Mouse (Mus musculus) neural tube, embryonic 14.5 days (tissue): ENCODE results near the gene Pet100. TPM values are rescaled to one million over a fixed set of nuclear protein-coding genes. Genes with fewer than 3 reads are reported as not detected.

Experiments used
- ATAC-seq: fragments of 200-750 bp; cut with Nextera tagmentation; 2 replicates; pipeline ENCODE4 v1.8.0; 2017; ENCODE audit warnings: low read depth, mild to moderate bottlenecking, moderate TSS enrichment, moderate library complexity
- H3K27ac ChIP-seq: fragments of 300-500 bp; sonication (generic); 2 replicates; pipeline ENCODE4 v1.5.1; 2014; ENCODE audit warnings: low read depth, mild to moderate bottlenecking, control low read depth, low read length, moderate library complexity, mixed read lengths
- H3K27me3 ChIP-seq: fragments of 300-500 bp; sonication (generic); 2 replicates; pipeline ENCODE4 v1.6.1; 2014; ENCODE audit warnings: low read length; ENCODE audit not compliant: control insufficient read depth, insufficient read depth
- H3K36me3 ChIP-seq: fragments of 300-500 bp; sonication (generic); 2 replicates; pipeline ENCODE4 v1.6.1; 2014; ENCODE audit warnings: low read length, mixed read lengths; ENCODE audit not compliant: control insufficient read depth, insufficient read depth
- H3K4me1 ChIP-seq: fragments of 300-500 bp; sonication (generic); 2 replicates; pipeline ENCODE4 v1.6.1; 2014; ENCODE audit warnings: low read length; ENCODE audit not compliant: control insufficient read depth, insufficient read depth
- H3K4me2 ChIP-seq: fragments of 300-500 bp; sonication (generic); 2 replicates; pipeline ENCODE4 v1.6.1; 2014; ENCODE audit warnings: mild to moderate bottlenecking, low read depth, low read length, control low read depth
- H3K4me3 ChIP-seq: fragments of 300-500 bp; sonication (generic); 2 replicates; pipeline ENCODE4 v1.5.1; 2014; ENCODE audit warnings: low read depth, low read length, control low read depth, mixed read lengths
- H3K9ac ChIP-seq: fragments of 300-500 bp; sonication (generic); replicated peaks from 2 replicates; pipeline ENCODE4 v1.6.1; 2014; ENCODE audit warnings: low read depth, mild to moderate bottlenecking, control low read depth, low read length, mixed read lengths
- H3K9me3 ChIP-seq: fragments of 300-500 bp; sonication (generic); 2 replicates; pipeline ENCODE4 v1.6.1; 2016; ENCODE audit warnings: low read length; ENCODE audit not compliant: control insufficient read depth
- WGBS: fragments of 180-500 bp; shearing (Covaris S2); extraction: QIAGEN DNeasy Blood & Tissue Kit; methylation state at CpG from one replicate; pipeline ENCODE4 v1.1.7; 2014; 5-methylcytosine and 5-hydroxymethylcytosine counted together
- polyA plus RNA-seq: library from polyadenylated mRNA; unstranded; fragments of >200 nt; fragmentation: Nextera tagmentation; extraction: Ambion mirVana; gene quantifications from 2 replicates; pipeline ENCODE4 v1.2.1, GENCODE M21; 2014

Gene Pet100
- polyA plus RNA-seq, 1 experiment from 2014 or later = 89.1 TPM

DNA sequence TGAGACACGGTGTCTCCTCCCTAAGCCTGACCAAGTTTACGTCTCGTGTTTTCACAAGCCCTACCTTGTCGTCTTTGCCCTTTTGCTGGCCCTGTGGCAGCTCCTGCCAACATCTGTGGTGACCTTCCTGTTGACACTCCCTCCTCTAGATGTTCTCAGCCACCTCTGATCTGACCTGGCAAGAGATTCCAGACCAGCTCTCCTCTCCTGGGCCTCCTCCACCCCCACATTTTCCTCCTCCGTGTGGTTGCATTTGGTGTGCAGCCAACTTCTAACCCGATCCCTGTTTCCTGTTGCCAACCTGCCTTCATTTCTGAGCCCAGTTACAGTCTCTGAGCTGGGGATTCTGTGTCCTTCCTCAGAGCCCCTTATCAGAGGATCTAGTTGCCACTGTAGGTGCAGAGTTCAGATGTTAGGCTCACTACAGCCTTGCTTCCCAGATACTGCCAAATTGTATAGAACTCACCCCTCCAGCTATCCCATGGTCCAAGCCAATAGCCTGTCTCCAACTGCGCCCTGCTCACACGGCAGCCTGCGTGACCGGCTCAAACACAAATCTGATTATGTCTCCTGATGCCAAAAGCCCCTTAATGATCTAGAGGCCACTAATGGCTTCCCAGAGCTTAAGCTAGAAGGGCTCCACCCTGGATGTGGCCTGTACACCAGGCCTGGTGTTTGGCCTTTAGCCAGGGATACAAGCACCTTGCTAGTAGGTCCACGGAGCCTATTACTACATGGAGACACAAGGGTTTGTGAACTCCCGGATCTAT lies 12.1 kb upstream of the Pet100 start:
- H3K9me3 ChIP-seq = no peaks in the 10 kb centered on the region
- no peaks in the 10 kb centered on the region for H3K4me1 ChIP-seq
- H3K36me3 ChIP-seq = peaks cover 76% of the 10 kb centered on the region
- H3K4me3 ChIP-seq = no peak overlapping the region
- H3K27me3 ChIP-seq = no peaks in the 10 kb centered on the region
- no peak overlapping the region for H3K4me2 ChIP-seq
- ATAC-seq = no peak
- no peak overlapping the region for H3K27ac ChIP-seq
- H3K9ac ChIP-seq = no peak overlapping the region
- WGBS = 89% methylated on average over 12 of the region's 12 CpGs

DNA sequence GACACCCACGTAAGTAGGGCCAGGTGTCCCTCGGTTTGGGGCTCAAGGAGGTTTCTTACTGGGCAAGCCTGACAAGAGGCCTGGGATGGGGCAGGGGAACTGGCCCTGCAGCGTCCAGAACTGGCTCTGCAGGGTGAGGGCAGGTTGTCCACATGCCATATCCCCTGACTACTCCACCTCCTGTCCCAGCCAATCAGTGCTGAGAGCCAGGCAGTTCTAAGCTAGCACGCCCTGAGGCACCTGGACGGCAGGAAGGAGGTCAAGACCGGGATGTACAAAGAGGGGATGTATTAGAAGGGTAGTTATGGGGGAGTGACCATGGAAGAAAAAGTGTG lies 11.6 kb upstream of the Pet100 start:
- ATAC-seq = no peak
- WGBS = 88% methylated on average over 6 of the region's 6 CpGs
- no peak overlapping the region for H3K9ac ChIP-seq
- no peak overlapping the region for H3K27ac ChIP-seq
- no peak overlapping the region for H3K4me3 ChIP-seq
- H3K9me3 ChIP-seq = no peaks in the 10 kb centered on the region
- peaks cover 76% of the 10 kb centered on the region for H3K36me3 ChIP-seq
- H3K27me3 ChIP-seq = no peaks in the 10 kb centered on the region
- H3K4me1 ChIP-seq = no peaks in the 10 kb centered on the region
- H3K4me2 ChIP-seq = no peak overlapping the region

DNA sequence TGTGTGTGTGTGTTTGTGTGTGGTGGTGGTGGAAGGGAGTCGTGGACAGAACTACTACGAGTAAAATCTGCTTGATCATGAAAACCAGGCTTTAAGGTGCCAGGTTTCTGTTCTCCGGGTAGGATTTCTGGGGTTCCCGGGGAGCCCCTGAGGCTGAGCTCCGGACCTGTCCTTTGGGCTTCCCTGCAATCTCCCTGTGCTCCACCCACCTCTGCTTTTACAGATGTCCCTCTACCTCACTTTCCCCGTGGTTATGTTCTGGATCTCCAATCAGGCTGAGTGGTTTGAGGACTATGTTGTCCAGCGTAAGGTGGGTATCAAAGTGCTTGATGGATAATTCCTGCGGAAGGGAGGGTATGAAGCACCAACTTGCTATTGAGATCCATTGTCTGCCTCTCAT lies 771 bp downstream of the Pet100 start:
- Histone ChIP-seq H3K27ac (no peak overlapping the region), H3K27me3 (no peaks in the 10 kb centered on the region), H3K4me2 (peak overlapping the region; percentile 71), H3K4me3 (peak overlapping the region; percentile 75), H3K9ac (peak overlapping the region; percentile 63; the same call in 1 of the 2 replicates), H3K4me1 (peaks cover 13% of the 10 kb centered on the region), H3K9me3 (no peaks in the 10 kb centered on the region), H3K36me3 (peaks cover 12% of the 10 kb centered on the region)
- ATAC-seq = no peak
- 74% methylated on average over 8 of the region's 8 CpGs for whole genome bisulfite sequencing

DNA sequence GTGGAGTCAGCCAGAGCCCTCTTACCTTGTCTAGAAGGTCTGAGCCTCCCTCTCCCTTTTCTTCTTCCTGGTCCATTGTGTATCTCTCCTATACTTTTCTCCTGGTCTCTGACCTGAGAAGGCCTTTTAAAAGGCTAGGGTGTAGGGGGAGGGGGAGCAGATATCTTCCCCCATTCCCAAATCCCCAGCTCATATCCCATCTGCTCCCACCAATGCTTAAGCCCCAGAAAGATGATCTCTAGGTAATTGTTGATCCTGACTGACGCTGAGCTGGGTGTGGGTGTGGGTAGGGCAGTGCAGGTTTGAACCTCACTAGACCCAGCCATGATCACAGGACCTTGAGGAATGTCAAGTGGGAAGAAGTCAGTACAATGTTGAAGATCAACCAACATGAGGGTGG lies 4.1 kb downstream of the Pet100 start, which contains the start of gene Pcp2:
TSS of gene Pcp2 (minus strand) at position 101 of the 400 bp plus-strand sequence.
- WGBS = 69% methylated on average over 1 of the region's 1 CpGs
- H3K4me2 ChIP-seq = no peak within 1 kb of the TSS
- H3K9ac ChIP-seq = no peak within 1 kb of the TSS
- no peaks in the 10 kb centered on the region for H3K36me3 ChIP-seq
- peaks cover 9% of the 10 kb centered on the region for H3K4me1 ChIP-seq
- no peak for ATAC-seq
- H3K4me3 ChIP-seq = no peak within 1 kb of the TSS
- no peaks in the 10 kb centered on the region for H3K9me3 ChIP-seq
- H3K27ac ChIP-seq = no peak within 1 kb of the TSS
- H3K27me3 ChIP-seq = no peaks in the 10 kb centered on the region

- no peak overlapping the region for H3K27ac ChIP-seq
- no peak overlapping the region for H3K4me2 ChIP-seq
- no peak overlapping the region for H3K9ac ChIP-seq
- no peaks in the 10 kb centered on the region for H3K9me3 ChIP-seq
- H3K36me3 ChIP-seq = no peaks in the 10 kb centered on the region
- H3K4me3 ChIP-seq = no peak overlapping the region
- H3K4me1 ChIP-seq = peaks cover 5% of the 10 kb centered on the region
- H3K27me3 ChIP-seq = no peaks in the 10 kb centered on the region
- WGBS = 59% methylated on average over 5 of the region's 5 CpGs
- no peak for ATAC-seq
These were observed 5.6 kb downstream of the Pet100 start for GRCm38 (mm10) chr8:3626971-3627370.

DNA sequence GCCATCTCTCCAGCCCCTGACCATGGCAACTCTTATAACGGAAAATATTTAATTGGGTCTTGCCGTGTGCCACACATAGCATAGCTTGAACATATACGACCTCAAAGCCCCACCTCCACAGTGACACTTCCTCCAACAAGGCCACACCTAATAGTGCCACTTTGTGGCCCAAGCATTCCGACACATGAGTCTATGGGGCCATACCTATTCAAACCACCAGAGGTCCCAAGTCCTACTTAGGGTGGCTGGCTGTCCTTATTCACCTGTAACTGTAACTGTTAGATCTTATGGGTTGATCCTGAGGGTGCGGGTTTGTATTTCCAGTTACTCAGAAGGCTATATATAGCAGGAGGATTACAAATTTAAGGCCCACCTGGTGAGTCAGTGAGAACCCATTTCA lies 6.7 kb downstream of the Pet100 start:
- no peaks in the 10 kb centered on the region for H3K4me1 ChIP-seq
- ATAC-seq = peak; percentile 21; the same call in 1 of the 2 replicates

DNA sequence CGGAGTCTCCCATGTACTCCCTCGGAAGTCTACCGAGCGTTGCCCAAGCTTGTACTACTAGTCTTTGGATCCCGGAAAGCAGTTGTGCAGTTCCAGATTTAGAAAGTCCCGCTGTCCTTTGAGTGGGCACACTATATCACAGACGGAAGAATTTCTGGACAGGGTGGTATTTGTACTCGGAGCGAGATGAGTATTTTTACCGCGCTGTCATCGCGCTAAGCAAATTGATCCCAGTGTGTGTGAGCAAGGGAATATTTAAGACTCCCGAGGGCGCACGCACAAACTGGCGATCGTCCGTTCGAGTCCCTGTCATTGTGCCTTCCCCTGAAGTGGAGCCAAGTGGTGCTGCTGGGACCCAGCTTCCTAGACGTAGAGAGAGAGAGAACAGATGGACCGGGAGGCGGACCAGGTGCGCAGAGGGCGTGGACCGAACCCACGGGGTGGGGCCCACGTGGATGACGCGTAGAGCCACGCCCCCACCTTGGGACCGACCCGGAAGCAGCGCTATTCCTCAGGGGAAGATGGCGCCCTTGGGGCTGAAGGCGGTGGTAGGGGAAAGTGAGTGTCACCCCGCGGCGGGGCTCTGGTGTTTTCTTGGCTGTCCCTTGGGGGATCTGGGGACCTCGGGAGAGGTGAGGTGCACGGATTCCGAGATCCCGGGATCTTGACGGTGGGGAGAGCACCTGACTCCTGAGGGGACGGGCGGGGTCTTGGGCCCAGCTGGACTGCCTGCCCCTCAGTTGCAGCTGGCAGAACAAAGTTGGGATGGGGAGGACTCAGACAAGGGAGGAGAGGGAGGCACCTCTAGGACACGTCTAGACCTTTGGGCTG lies 9.5 kb downstream of the Pet100 start, which contains the start of gene Stxbp2:
TSS of gene Stxbp2 (plus strand) at position 309 of the 831 bp plus-strand sequence.
- peak within 1 kb of the TSS; percentile 66 for H3K4me2 ChIP-seq
- WGBS = 5% methylated on average over 47 of the region's 47 CpGs
- H3K9ac ChIP-seq = peak within 1 kb of the TSS; percentile 5
- H3K9me3 ChIP-seq = no peaks in the 10 kb centered on the region
- peak within 1 kb of the TSS; percentile 35 for H3K4me3 ChIP-seq
- H3K27me3 ChIP-seq = no peaks in the 10 kb centered on the region
- no peaks in the 10 kb centered on the region for H3K36me3 ChIP-seq
- no peaks in the 10 kb centered on the region for H3K4me1 ChIP-seq
- H3K27ac ChIP-seq = no peak within 1 kb of the TSS
- peak; percentile 74 for ATAC-seq

More for the DNA sequence above, 6.7 kb downstream of the Pet100 start:
- H3K4me2 ChIP-seq = no peak overlapping the region
- H3K4me3 ChIP-seq = no peak overlapping the region
- H3K27ac ChIP-seq = no peak overlapping the region
- 31% methylated on average over 5 of the region's 5 CpGs for WGBS
- H3K9me3 ChIP-seq = no peaks in the 10 kb centered on the region
- no peaks in the 10 kb centered on the region for H3K36me3 ChIP-seq
- H3K27me3 ChIP-seq = no peaks in the 10 kb centered on the region
- H3K9ac ChIP-seq = no peak overlapping the region

DNA sequence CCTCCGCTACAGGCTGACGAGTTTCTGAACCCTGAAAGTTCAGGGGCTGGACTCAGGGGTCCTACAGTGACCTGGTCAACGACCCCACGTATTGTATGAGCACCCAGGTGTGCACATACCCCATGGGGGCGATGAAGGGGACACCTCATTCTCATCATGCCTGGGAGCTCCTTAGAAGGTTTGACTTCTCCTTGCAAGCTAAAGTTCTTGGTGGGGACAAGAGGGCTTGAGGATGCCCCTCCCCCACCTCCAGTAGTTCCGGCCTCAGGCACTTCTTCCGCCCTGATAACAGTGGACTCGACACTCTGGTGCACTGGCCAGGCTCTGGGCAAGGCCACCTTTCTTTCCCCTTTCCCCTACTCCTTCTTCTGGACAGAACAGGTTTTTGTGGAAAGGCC lies 10.1 kb downstream of the Pet100 start:
- peak overlapping the region; percentile 66 for H3K4me2 ChIP-seq
- no peaks in the 10 kb centered on the region for H3K36me3 ChIP-seq
- peak overlapping the region; percentile 35 for H3K4me3 ChIP-seq
- no peaks in the 10 kb centered on the region for H3K9me3 ChIP-seq
- ATAC-seq = 0 out of 2 replicates have a peak, but pooled peaks have one; percentile 5
- no peaks in the 10 kb centered on the region for H3K4me1 ChIP-seq
- peak overlapping the region; percentile 5; the same call in 1 of the 2 replicates for H3K9ac ChIP-seq
- H3K27me3 ChIP-seq = no peaks in the 10 kb centered on the region
- 21% methylated on average over 8 of the region's 8 CpGs for WGBS
- H3K27ac ChIP-seq = no peak overlapping the region

DNA sequence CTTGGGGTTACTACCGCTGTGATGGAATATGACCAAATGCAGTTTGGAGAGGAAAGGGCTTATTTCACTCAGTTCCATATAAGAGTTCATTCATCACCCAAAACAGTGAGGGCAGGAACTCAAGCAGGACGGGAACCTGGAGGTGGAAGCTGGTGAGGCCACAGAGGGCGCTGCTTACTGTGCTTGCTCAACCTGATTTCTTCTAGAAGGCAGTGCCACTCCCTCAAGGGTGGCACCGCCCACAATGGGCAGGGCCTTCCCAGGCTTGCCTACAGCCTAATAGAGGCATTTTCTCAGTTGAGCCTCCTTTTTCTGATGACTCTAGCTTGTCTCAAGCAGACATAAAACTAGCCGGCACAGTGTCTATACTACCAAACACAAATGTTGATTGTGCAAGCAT lies 24.5 kb downstream of the Pet100 start:
- no peaks in the 10 kb centered on the region for H3K36me3 ChIP-seq
- H3K4me2 ChIP-seq = no peak overlapping the region
- ATAC-seq = no peak
- H3K4me3 ChIP-seq = no peak overlapping the region
- no peaks in the 10 kb centered on the region for H3K4me1 ChIP-seq
- H3K27ac ChIP-seq = no peak overlapping the region
- WGBS = 22% methylated on average over 5 of the region's 5 CpGs
- no peaks in the 10 kb centered on the region for H3K9me3 ChIP-seq
- no peak overlapping the region for H3K9ac ChIP-seq
- H3K27me3 ChIP-seq = no peaks in the 10 kb centered on the region
